Mouse (Mus musculus): ENCODE results near the gene Epm2aip1. TPM values are rescaled to one million over a fixed set of nuclear protein-coding genes. Genes with fewer than 3 reads are reported as not detected.

Gene Epm2aip1
- polyA plus RNA-seq, 1 experiment from 2014 or later, result 24.7 TPM

- 90% methylated on average over 2 of the region's 2 CpGs for WGBS
- Histone ChIP-seq H3K36me3 (peaks cover 40% of the 10 kb centered on the region), H3K27ac (no peak overlapping the region), H3K4me3 (no peak overlapping the region), H3K27me3 (ENCODE audit: insufficient read depth, poor library complexity, severe bottlenecking) (no peaks in the 10 kb centered on the region), H3K4me1 (peaks cover 8% of the 10 kb centered on the region; the same call in 1 of the 2 replicates), H3K9me3 (no peaks in the 10 kb centered on the region)
- peak; percentile 61 for DNase-seq (ENCODE audit: low spot score)
These were observed 3.7 kb upstream of the Epm2aip1 start for GRCm38 (mm10) chr9:111267998-111268397.

- no peak for DNase-seq (ENCODE audit: low spot score)
- 17% methylated on average over 5 of the region's 5 CpGs for WGBS
- Histone ChIP-seq H3K9me3 (no peaks in the 10 kb centered on the region), H3K27me3 (ENCODE audit: insufficient read depth, poor library complexity, severe bottlenecking) (no peaks in the 10 kb centered on the region), H3K4me3 (peak overlapping the region; percentile 81), H3K27ac (peak overlapping the region; percentile 97), H3K36me3 (peaks cover 24% of the 10 kb centered on the region), H3K4me1 (peaks cover 33% of the 10 kb centered on the region)
These were observed 1.1 kb upstream of the Epm2aip1 start for GRCm38 (mm10) chr9:111270606-111271005.

DNA sequence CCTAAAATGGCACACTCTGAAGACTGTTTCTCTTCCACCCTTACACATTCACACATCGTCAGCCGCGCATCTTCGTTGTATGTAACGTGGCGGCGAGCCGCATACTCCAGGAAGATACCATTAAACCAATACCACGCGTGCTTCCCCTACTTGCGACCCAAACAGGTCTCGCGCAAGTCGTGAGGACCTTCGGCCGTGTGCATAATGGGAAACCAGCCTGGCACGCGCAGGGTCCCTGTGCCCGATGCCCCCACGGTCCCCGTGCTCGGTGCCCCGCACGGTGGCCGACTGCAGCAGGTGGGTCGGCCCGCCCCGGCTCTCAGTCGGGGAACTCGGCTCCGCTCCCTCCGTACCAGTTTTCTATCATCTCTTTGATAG, 684 bp upstream of the Epm2aip1 start:
- no peaks in the 10 kb centered on the region for H3K9me3 ChIP-seq
- peak overlapping the region; percentile 81 for H3K4me3 ChIP-seq
- peaks cover 22% of the 10 kb centered on the region for H3K36me3 ChIP-seq
- H3K27me3 ChIP-seq (ENCODE audit: insufficient read depth, poor library complexity, severe bottlenecking), result no peaks in the 10 kb centered on the region
- no peak for DNase-seq (ENCODE audit: low spot score)
- peaks cover 37% of the 10 kb centered on the region for H3K4me1 ChIP-seq
- WGBS, result 1% methylated on average over 32 of the region's 32 CpGs
- H3K27ac ChIP-seq, result peak overlapping the region; percentile 97

- no peaks in the 10 kb centered on the region for H3K27me3 ChIP-seq (ENCODE audit: insufficient read depth, poor library complexity, severe bottlenecking)
- peak overlapping the region; percentile 96 for H3K27ac ChIP-seq
- peak overlapping the region; percentile 81 for H3K4me3 ChIP-seq
- H3K9me3 ChIP-seq, result no peaks in the 10 kb centered on the region
- peaks cover 20% of the 10 kb centered on the region for H3K36me3 ChIP-seq
- 15% methylated on average over 19 of the region's 19 CpGs for WGBS
- DNase-seq (ENCODE audit: low spot score), result no peak
- peaks cover 43% of the 10 kb centered on the region for H3K4me1 ChIP-seq
These were observed 627 bp downstream of the Epm2aip1 start for GRCm38 (mm10) chr9:111272356-111272755.

GRCm38 (mm10) chr9:111272996-111273785, 1.5 kb downstream of the Epm2aip1 start:
- no peaks in the 10 kb centered on the region for H3K27me3 ChIP-seq (ENCODE audit: insufficient read depth, poor library complexity, severe bottlenecking)
- H3K4me3 ChIP-seq, result peak overlapping the region; percentile 81
- H3K4me1 ChIP-seq, result peaks cover 43% of the 10 kb centered on the region
- peak overlapping the region; percentile 96; the same call in 1 of the 2 replicates for H3K27ac ChIP-seq
- H3K36me3 ChIP-seq, result peaks cover 25% of the 10 kb centered on the region
- 72% methylated on average over 15 of the region's 15 CpGs for WGBS
- no peak for DNase-seq (ENCODE audit: low spot score)
- no peaks in the 10 kb centered on the region for H3K9me3 ChIP-seq

DNA sequence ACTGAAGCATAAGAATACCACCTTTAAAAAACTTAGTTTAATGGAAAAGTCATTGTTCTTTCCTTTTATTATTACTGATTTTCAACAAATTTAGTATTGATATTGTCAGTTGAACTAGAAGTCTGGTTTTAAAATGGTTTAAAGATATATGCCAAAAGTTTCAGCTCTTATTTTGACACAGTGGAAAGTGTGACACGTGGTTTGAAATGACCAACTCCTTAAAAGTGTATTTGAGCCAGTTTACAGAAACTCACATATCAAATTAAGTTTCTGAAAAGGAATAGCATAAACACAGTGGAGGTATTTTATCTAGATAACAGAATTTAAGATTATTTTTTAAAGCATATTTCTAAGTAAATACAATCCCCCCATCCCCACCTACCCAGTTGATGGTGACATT, 2.2 kb downstream of the Epm2aip1 start:
- Histone ChIP-seq H3K27ac (no peak overlapping the region), H3K27me3 (ENCODE audit: insufficient read depth, poor library complexity, severe bottlenecking) (no peaks in the 10 kb centered on the region), H3K4me1 (peaks cover 43% of the 10 kb centered on the region), H3K9me3 (no peaks in the 10 kb centered on the region), H3K36me3 (peaks cover 32% of the 10 kb centered on the region), H3K4me3 (peak overlapping the region; percentile 81; the same call in 1 of the 2 replicates)
- no peak for DNase-seq (ENCODE audit: low spot score)
- 92% methylated on average over 1 of the region's 1 CpGs for WGBS

DNA sequence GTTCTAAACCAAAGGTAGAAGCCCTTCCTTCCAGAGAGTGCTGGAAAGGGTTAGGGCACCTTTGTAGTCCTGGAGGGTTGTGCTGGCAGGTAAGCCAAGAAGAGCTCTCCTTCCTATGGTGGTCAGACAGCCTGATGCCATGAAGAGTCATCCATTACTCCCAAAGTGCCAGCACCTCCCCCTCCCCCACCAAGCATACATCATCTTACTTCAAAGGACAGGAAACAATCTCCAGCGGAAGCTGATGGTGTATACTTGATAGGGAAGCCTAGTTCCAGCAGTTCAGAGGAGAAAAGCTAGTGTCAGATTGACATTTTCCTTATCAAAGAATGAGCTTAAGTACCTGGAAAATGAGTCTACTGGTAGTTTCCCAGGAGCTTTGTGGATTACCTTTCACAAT, 3.4 kb downstream of the Epm2aip1 start:
- Histone ChIP-seq H3K9me3 (no peaks in the 10 kb centered on the region), H3K27me3 (ENCODE audit: insufficient read depth, poor library complexity, severe bottlenecking) (no peaks in the 10 kb centered on the region), H3K4me3 (peak overlapping the region; percentile 43), H3K36me3 (peaks cover 41% of the 10 kb centered on the region), H3K27ac (no peak overlapping the region), H3K4me1 (peaks cover 42% of the 10 kb centered on the region)
- 9% methylated on average over 1 of the region's 1 CpGs for WGBS
- no peak for DNase-seq (ENCODE audit: low spot score)

- Histone ChIP-seq H3K27me3 (ENCODE audit: insufficient read depth, poor library complexity, severe bottlenecking) (no peaks in the 10 kb centered on the region), H3K27ac (no peak overlapping the region), H3K9me3 (no peaks in the 10 kb centered on the region), H3K36me3 (no peaks in the 10 kb centered on the region), H3K4me1 (peaks cover 16% of the 10 kb centered on the region), H3K4me3 (no peak overlapping the region)
- DNase-seq (ENCODE audit: low spot score), result no peak
- 48% methylated on average over 3 of the region's 3 CpGs for WGBS
These were observed 13.3 kb downstream of the Epm2aip1 start for GRCm38 (mm10) chr9:111285061-111285460.

- Histone ChIP-seq H3K4me3 (no peak overlapping the region), H3K36me3 (no peaks in the 10 kb centered on the region), H3K27me3 (ENCODE audit: insufficient read depth, poor library complexity, severe bottlenecking) (0 out of 2 replicates have a peak, but pooled peaks cover 3% of the 10 kb centered on the region), H3K9me3 (no peaks in the 10 kb centered on the region), H3K27ac (0 out of 2 replicates have a peak overlapping the region, but pooled peaks have one; percentile 2), H3K4me1 (peaks cover 17% of the 10 kb centered on the region)
- WGBS, result 16% methylated on average over 5 of the region's 5 CpGs
- DNase-seq (ENCODE audit: low spot score), result peak; percentile 80
These were observed 13.9 kb downstream of the Epm2aip1 start for GRCm38 (mm10) chr9:111285676-111286075.

DNA sequence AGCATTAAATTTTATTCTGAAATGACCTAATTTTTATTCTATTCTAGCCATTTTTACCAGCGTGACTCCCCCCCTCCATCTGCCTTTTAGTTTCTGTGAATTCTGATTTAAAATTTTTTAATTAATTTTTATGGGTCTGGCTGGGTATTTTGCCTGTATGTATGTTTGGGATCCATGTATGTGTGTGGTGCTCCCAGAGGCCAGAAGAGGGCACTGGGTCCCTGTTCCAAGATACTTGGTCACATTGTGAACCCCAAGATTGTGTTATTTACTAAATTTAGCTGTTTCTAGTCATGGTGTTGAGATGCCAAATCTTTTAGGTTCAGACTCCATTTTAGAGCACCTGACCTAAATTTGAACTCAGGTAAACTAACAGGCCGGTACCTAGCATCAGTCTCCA, 14.7 kb downstream of the Epm2aip1 start:
- H3K4me3 ChIP-seq, result no peak overlapping the region
- no peak overlapping the region for H3K27ac ChIP-seq
- 0 out of 2 replicates have a peak, but pooled peaks cover 3% of the 10 kb centered on the region for H3K27me3 ChIP-seq (ENCODE audit: insufficient read depth, poor library complexity, severe bottlenecking)
- H3K9me3 ChIP-seq, result no peaks in the 10 kb centered on the region
- DNase-seq (ENCODE audit: low spot score), result no peak
- no peaks in the 10 kb centered on the region for H3K36me3 ChIP-seq
- peaks cover 17% of the 10 kb centered on the region for H3K4me1 ChIP-seq
- WGBS, result 81% methylated on average over 2 of the region's 2 CpGs

- no peak overlapping the region for H3K27ac ChIP-seq
- H3K9me3 ChIP-seq, result no peaks in the 10 kb centered on the region
- DNase-seq (ENCODE audit: low spot score), result no peak
- peaks cover 17% of the 10 kb centered on the region for H3K4me1 ChIP-seq
- WGBS, result 86% methylated on average over 4 of the region's 4 CpGs
- H3K27me3 ChIP-seq (ENCODE audit: insufficient read depth, poor library complexity, severe bottlenecking), result peaks cover 6% of the 10 kb centered on the region; the same call in 1 of the 2 replicates
- H3K36me3 ChIP-seq, result no peaks in the 10 kb centered on the region
- no peak overlapping the region for H3K4me3 ChIP-seq
These were observed 16.2 kb downstream of the Epm2aip1 start for GRCm38 (mm10) chr9:111287956-111288355.

GRCm38 (mm10) chr9:111289294-111289831, 17.6 kb downstream of the Epm2aip1 start:
- peaks cover 17% of the 10 kb centered on the region for H3K4me1 ChIP-seq
- DNase-seq (ENCODE audit: low spot score), result no peak
- 53% methylated on average over 9 of the region's 9 CpGs for WGBS
- H3K4me3 ChIP-seq, result peak overlapping the region; percentile 33; the same call in 1 of the 2 replicates
- H3K27me3 ChIP-seq (ENCODE audit: insufficient read depth, poor library complexity, severe bottlenecking), result peaks cover 6% of the 10 kb centered on the region; the same call in 1 of the 2 replicates
- H3K27ac ChIP-seq, result no peak overlapping the region; the same call in 1 of the 2 replicates
- no peaks in the 10 kb centered on the region for H3K36me3 ChIP-seq
- no peaks in the 10 kb centered on the region for H3K9me3 ChIP-seq

GRCm38 (mm10) chr9:111289832-111290339, 18.2 kb downstream of the Epm2aip1 start:
- H3K27me3 ChIP-seq (ENCODE audit: insufficient read depth, poor library complexity, severe bottlenecking), result peaks cover 6% of the 10 kb centered on the region; the same call in 1 of the 2 replicates
- no peaks in the 10 kb centered on the region for H3K9me3 ChIP-seq
- peak overlapping the region; percentile 33; the same call in 1 of the 2 replicates for H3K4me3 ChIP-seq
- H3K4me1 ChIP-seq, result peaks cover 17% of the 10 kb centered on the region
- no peaks in the 10 kb centered on the region for H3K36me3 ChIP-seq
- peak; percentile 92 for DNase-seq (ENCODE audit: low spot score)
- WGBS, result 15% methylated on average over 21 of the region's 21 CpGs
- H3K27ac ChIP-seq, result no peak overlapping the region; the same call in 1 of the 2 replicates

Measured in heart, embryonic 10.5 days (tissue).